Mouse (Mus musculus): ENCODE measurements around the gene Olfr668.

GRCm38 (mm10) chr7:104895852-104896251, 32.0 kb downstream of the Olfr668 start, which contains the start of gene Olfr666:
- TF ChIP-seq POLR2A (IDR thresholded peaks at IDR 0.05; ENCODE audit: control insufficient read depth, low read depth, low read length) (no peak), CTCF (IDR thresholded peaks at IDR 0.05; ENCODE audit: control insufficient read depth, insufficient read depth, insufficient replicate concordance, low read depth, low read length) (no peak)

All from testis, adult 2 months (tissue).